Mouse (Mus musculus): ENCODE results near the gene Klhl3. TPM values are rescaled to one million over a fixed set of nuclear protein-coding genes. Genes with fewer than 3 reads are reported as not detected.

Klhl3 gene
- polyA plus RNA-seq, 1 experiment: 0.20 TPM

Other genes starting within 250 kb of the Klhl3 start
- gene Spock1, start 205.3 kb downstream of the Klhl3 start, polyA plus RNA-seq (2012; ENCODE audit: insufficient read depth, insufficient read length, missing spikeins): not detected in 2 replicates
- 31.9 and 46.9 TPM in 2 replicates for gene Hnrnpa0, start 15.0 kb upstream of the Klhl3 start, polyA plus RNA-seq (2012; ENCODE audit: insufficient read depth, insufficient read length, missing spikeins)
- 35.6 and 46.5 TPM in 2 replicates for gene Idnk, start 44.1 kb upstream of the Klhl3 start, polyA plus RNA-seq (2012; ENCODE audit: insufficient read depth, insufficient read length, missing spikeins)
- 92.7 and 94.0 TPM in 2 replicates for gene Ubqln1, start 102.1 kb upstream of the Klhl3 start, polyA plus RNA-seq (2012; ENCODE audit: insufficient read depth, insufficient read length, missing spikeins)
- gene Gkap1, start 162.1 kb upstream of the Klhl3 start, polyA plus RNA-seq (2012; ENCODE audit: insufficient read depth, insufficient read length, missing spikeins): 35.4 and 45.5 TPM in 2 replicates
- gene Kif27, start 245.5 kb upstream of the Klhl3 start, polyA plus RNA-seq (2012; ENCODE audit: insufficient read depth, insufficient read length, missing spikeins): 0.32 TPM in 1 of 2 replicates, not detected in the other

Data from brown adipose tissue, adult 24 weeks (tissue).